Mouse (Mus musculus) heart, adult 2 months (tissue): ENCODE data around the gene Sh3bp4. TPM values are rescaled to one million over a fixed set of nuclear protein-coding genes. Genes with fewer than 3 reads are reported as not detected.
A peak's percentile ranks its signal among the peaks of the same experiment; 100 is the strongest.

Experiments used
- DNase-seq, 2 experiments: peaks; one replicate each; pipeline ENCODE4 v3.0.0; 2021
- H3K27ac ChIP-seq: fragments of 200-600 bp; 2 replicates; pipeline ENCODE4 v1.8.1; 2022
- H3K27me3 ChIP-seq: fragments of 200-500 bp; 2 replicates; pipeline ENCODE4 v1.6.1; 2012; ENCODE audit warnings: mild to moderate bottlenecking, low read length, inconsistent platforms, mixed read lengths; ENCODE audit not compliant: control insufficient read depth, insufficient read depth
- H3K36me3 ChIP-seq: fragments of 200-500 bp; 2 replicates; pipeline ENCODE4 v1.6.1; 2012; ENCODE audit warnings: low read length, inconsistent platforms; ENCODE audit not compliant: control insufficient read depth, insufficient read depth
- H3K4me1 ChIP-seq: fragments of 200-500 bp; 2 replicates; pipeline ENCODE4 v1.6.1; 2011; ENCODE audit warnings: low read length; ENCODE audit not compliant: control insufficient read depth, insufficient read depth
- H3K4me3 ChIP-seq: fragments of 200-600 bp; 2 replicates; pipeline ENCODE4 v1.8.1; 2022
- H3K79me2 ChIP-seq: fragments of 200-500 bp; replicated peaks from 2 replicates; pipeline ENCODE4 v1.6.1; 2012; ENCODE audit warnings: mild to moderate bottlenecking, inconsistent platforms, low read length, moderate library complexity, mixed read lengths; ENCODE audit not compliant: control insufficient read depth, insufficient read depth
- H3K9ac ChIP-seq: fragments of 200-500 bp; 2 replicates; pipeline ENCODE4 v1.6.1; 2012; ENCODE audit warnings: low read depth, mild to moderate bottlenecking, control low read depth, inconsistent platforms, low read length, mixed read lengths
- CTCF ChIP-seq: fragments of 200-600 bp; IDR thresholded peaks from 2 replicates; pipeline ENCODE4 v1.8.1; 2022; ENCODE audit warnings: antibody characterized with exemption, mild to moderate bottlenecking, moderate library complexity
- EP300 ChIP-seq: fragments of 200-500 bp; IDR thresholded peaks from 2 replicates; pipeline ENCODE4 v1.6.1; 2011; ENCODE audit warnings: low read depth, low read length, control low read depth; ENCODE audit not compliant: insufficient read depth
- POLR2A ChIP-seq: fragments of 200-500 bp; IDR thresholded peaks from 2 replicates; pipeline ENCODE4 v1.6.1; 2011; ENCODE audit warnings: mild to moderate bottlenecking, low read depth, low read length, control low read depth; ENCODE audit not compliant: insufficient read depth
- WGBS: fragments of 180-500 bp; shearing (Covaris S2); methylation state at CpG from one replicate; pipeline ENCODE4 v1.1.7; 2018; 5-methylcytosine and 5-hydroxymethylcytosine counted together
- intact Hi-C: fragments of 180-260 bp; cut with DNase I; formaldehyde crosslinking; loops from one replicate; pipeline ENCODE4 v1.15.1; 2025
- polyA plus RNA-seq: library from polyadenylated mRNA; depleted of rRNA; stranded (reverse); fragments of >200 nt; gene quantifications from 2 replicates; pipeline ENCODE4 v1.2.3, GENCODE M21; 2012
- total RNA-seq, 2 experiments: library from RNA; stranded (reverse); gene quantifications; 2 replicates each; pipeline ENCODE4 v1.2.3; 2021

Sh3bp4 gene
- total and polyA plus RNA-seq, 3 experiments: 8.6 to 11.1 (median 10.0) TPM

- no peak overlapping the region for H3K9ac ChIP-seq
- no peak overlapping the region for H3K4me3 ChIP-seq
- H3K27me3 ChIP-seq: no peaks in the 10 kb centered on the region
- peaks cover 43% of the 10 kb centered on the region for H3K4me1 ChIP-seq
- peaks cover 2% of the 10 kb centered on the region; the same call in 1 of the 2 replicates for H3K36me3 ChIP-seq
- peak overlapping the region; percentile 64 for H3K27ac ChIP-seq
- H3K79me2 ChIP-seq: peaks cover 5% of the 10 kb centered on the region; the same call in 1 of the 2 replicates
- WGBS: 80% methylated on average over 3 of the region's 3 CpGs
- intact Hi-C loops: no loop called here
- TF ChIP-seq POLR2A (no peak), EP300 (no peak), CTCF (no peak)
- no peak for DNase-seq
These were observed 47.9 kb downstream of the Sh3bp4 start for GRCm38 (mm10) chr1:89118076-89118475.

GRCm38 (mm10) chr1:89118836-89119235 lies 48.6 kb downstream of the Sh3bp4 start:
- Histone ChIP-seq H3K27me3 (no peaks in the 10 kb centered on the region), H3K4me1 (peaks cover 49% of the 10 kb centered on the region), H3K9ac (no peak overlapping the region), H3K27ac (no peak overlapping the region), H3K79me2 (peaks cover 5% of the 10 kb centered on the region; the same call in 1 of the 2 replicates), H3K4me3 (no peak overlapping the region), H3K36me3 (peaks cover 2% of the 10 kb centered on the region; the same call in 1 of the 2 replicates)
- TF ChIP-seq EP300 (no peak), POLR2A (no peak), CTCF (no peak)
- 92% methylated on average over 5 of the region's 5 CpGs for WGBS
- DNase-seq: no peak
- intact Hi-C loops: no loop called here

GRCm38 (mm10) chr1:89120290-89120689 lies 50.1 kb downstream of the Sh3bp4 start:
- TF ChIP-seq POLR2A: no peak
- TF ChIP-seq EP300: no peak
- TF ChIP-seq CTCF: no peak
- WGBS: 23% methylated on average over 4 of the region's 4 CpGs
- DNase-seq: no peak
- intact Hi-C loops: loop anchor here (2.0 kb wide), 1 partner anchor 49 kb away; the partner anchor contains the start of gene Sh3bp4
- H3K9ac ChIP-seq: no peak overlapping the region
- H3K27ac ChIP-seq: no peak overlapping the region
- H3K4me1 ChIP-seq: peaks cover 53% of the 10 kb centered on the region
- H3K79me2 ChIP-seq: peaks cover 5% of the 10 kb centered on the region; the same call in 1 of the 2 replicates
- H3K36me3 ChIP-seq: peaks cover 2% of the 10 kb centered on the region; the same call in 1 of the 2 replicates
- H3K4me3 ChIP-seq: no peak overlapping the region
- no peaks in the 10 kb centered on the region for H3K27me3 ChIP-seq

GRCm38 (mm10) chr1:89121466-89121865 lies 51.3 kb downstream of the Sh3bp4 start:
- no peak overlapping the region for H3K4me3 ChIP-seq
- TF ChIP-seq CTCF (no peak), EP300 (no peak), POLR2A (no peak)
- no peak overlapping the region; the same call in 1 of the 2 replicates for H3K27ac ChIP-seq
- H3K4me1 ChIP-seq: peaks cover 49% of the 10 kb centered on the region
- DNase-seq: no peak
- WGBS: 39% methylated on average over 8 of the region's 8 CpGs
- no peak overlapping the region for H3K9ac ChIP-seq
- H3K79me2 ChIP-seq: peaks cover 3% of the 10 kb centered on the region; the same call in 1 of the 2 replicates
- intact Hi-C loops: loop anchor here (2.0 kb wide), 1 partner anchor 51 kb away; the partner anchor contains the start of gene Sh3bp4
- H3K27me3 ChIP-seq: no peaks in the 10 kb centered on the region
- H3K36me3 ChIP-seq: peaks cover 2% of the 10 kb centered on the region; the same call in 1 of the 2 replicates

GRCm38 (mm10) chr1:89122376-89122775 lies 52.2 kb downstream of the Sh3bp4 start:
- intact Hi-C loops: loop anchor here (2.0 kb wide), 1 partner anchor 30 kb away; no protein-coding TSS in a partner anchor
- no peak for DNase-seq
- no peak overlapping the region for H3K9ac ChIP-seq
- H3K27ac ChIP-seq: no peak overlapping the region
- no peaks in the 10 kb centered on the region for H3K27me3 ChIP-seq
- H3K79me2 ChIP-seq: peaks cover 2% of the 10 kb centered on the region; the same call in 1 of the 2 replicates
- 45% methylated on average over 5 of the region's 5 CpGs for WGBS
- TF ChIP-seq CTCF (no peak), EP300 (0 out of 2 replicates have a peak, but pooled peaks have one; percentile 13)
- H3K4me3 ChIP-seq: no peak overlapping the region
- H3K36me3 ChIP-seq: peaks cover 2% of the 10 kb centered on the region; the same call in 1 of the 2 replicates
- peaks cover 46% of the 10 kb centered on the region for H3K4me1 ChIP-seq

GRCm38 (mm10) chr1:89124076-89124475 lies 53.9 kb downstream of the Sh3bp4 start:
- TF ChIP-seq CTCF: no peak
- TF ChIP-seq EP300: no peak
- no peak for TF ChIP-seq POLR2A
- Histone ChIP-seq H3K4me1 (peaks cover 36% of the 10 kb centered on the region), H3K36me3 (peaks cover 2% of the 10 kb centered on the region; the same call in 1 of the 2 replicates), H3K79me2 (peaks cover 3% of the 10 kb centered on the region; the same call in 1 of the 2 replicates), H3K27me3 (no peaks in the 10 kb centered on the region), H3K9ac (no peak overlapping the region), H3K4me3 (no peak overlapping the region), H3K27ac (peak overlapping the region; percentile 40)
- DNase-seq: peak in 1 of 2 experiments; percentile 45
- WGBS: 45% methylated on average over 7 of the region's 7 CpGs
- intact Hi-C loops: no loop called here
